Mouse (Mus musculus) bone marrow macrophage, adult 2 months (primary cell): ENCODE data around the gene Slc30a2.

Experiments
- CTCF ChIP-seq: IDR thresholded peaks from 2 replicates; pipeline ENCODE4 v1.5.1; 2012; ENCODE audit warnings: low read depth, mild to moderate bottlenecking, low read length, moderate library complexity
- POLR2A ChIP-seq: IDR thresholded peaks from 2 replicates; pipeline ENCODE4 v1.6.1; 2012; ENCODE audit warnings: mild to moderate bottlenecking, low read depth, low read length, borderline replicate concordance

DNA sequence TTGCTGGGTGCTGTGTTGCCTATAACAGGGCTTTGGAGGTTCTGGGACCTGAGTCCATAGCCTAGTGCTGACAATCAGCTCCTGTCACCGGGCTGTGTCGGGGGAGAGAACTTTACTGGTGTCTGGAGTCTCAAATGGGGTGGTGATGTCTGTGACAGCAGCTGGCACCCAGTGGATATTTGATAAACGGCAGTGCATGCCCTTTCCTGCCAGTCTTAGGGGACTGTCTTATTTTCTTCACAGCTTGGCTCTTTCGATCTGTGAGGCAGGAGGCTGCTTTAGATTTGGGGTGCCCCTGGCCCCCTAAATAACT, 43.5 kb upstream of the Slc30a2 start:
- TF ChIP-seq CTCF, result no peak
- TF ChIP-seq POLR2A, result no peak
